Mouse (Mus musculus) right cerebral cortex, postnatal 4 days (tissue): ENCODE results near the gene Foxq1.

Experiments
- DNase-seq: peaks from one replicate; pipeline ENCODE4 v3.0.0-alpha.2; 2022

Foxq1 gene

GRCm38 (mm10) chr13:31555834-31556233 is at the start of gene Foxq1:
TSS of gene Foxq1 (plus strand) at chr13:31556134.
- DNase-seq: no peak

- DNase-seq: no peak
Measured at GRCm38 (mm10) chr13:31506494-31507167, 49.3 kb upstream of the Foxq1 start.

DNA sequence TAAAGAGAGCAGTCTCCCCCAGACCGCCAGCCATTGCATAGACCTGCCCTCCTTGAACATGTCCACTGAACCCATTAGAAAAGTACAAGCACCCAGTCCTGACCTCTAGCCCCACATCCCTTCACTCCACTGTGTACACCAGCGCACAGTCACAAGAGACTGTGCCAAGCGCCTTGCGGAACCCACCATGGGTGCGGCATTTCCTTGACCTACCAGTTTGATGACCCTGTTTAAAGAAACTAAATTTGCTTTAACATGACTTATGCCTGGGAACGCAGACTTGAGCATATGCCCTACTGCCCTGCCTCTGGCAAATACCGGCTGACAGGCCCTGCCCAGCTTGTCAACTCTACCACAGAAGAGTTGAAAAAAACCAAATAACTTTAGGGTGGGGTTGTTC is 40.7 kb upstream of the Foxq1 start:
- DNase-seq: no peak

GRCm38 (mm10) chr13:31518411-31518886 is 37.5 kb upstream of the Foxq1 start:
- DNase-seq: peak; percentile 9

- DNase-seq: no peak
Measured at GRCm38 (mm10) chr13:31518971-31519370, 37.0 kb upstream of the Foxq1 start.

GRCm38 (mm10) chr13:31524976-31525375 is 31.0 kb upstream of the Foxq1 start:
- DNase-seq: no peak

DNA sequence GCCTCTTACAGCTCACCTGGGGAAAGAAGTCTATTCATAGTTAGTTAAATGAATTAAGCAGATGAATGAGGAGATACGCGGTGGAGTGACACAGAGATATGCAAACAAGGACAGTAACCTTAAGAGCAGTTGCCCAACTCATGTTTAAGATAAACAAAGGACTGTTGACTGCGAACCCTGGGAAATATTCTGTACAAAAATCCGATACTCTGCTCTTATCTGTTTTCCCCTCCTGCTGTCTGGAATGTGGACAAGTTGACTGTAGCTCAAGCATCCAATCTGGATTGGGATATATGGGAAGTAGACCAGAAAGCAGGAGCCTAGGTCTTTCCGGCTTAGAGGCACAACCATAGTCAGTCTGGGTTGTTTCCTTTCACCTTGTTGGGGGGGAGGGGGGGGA is 24.7 kb upstream of the Foxq1 start:
- DNase-seq: no peak

- no peak for DNase-seq
Measured at GRCm38 (mm10) chr13:31531651-31532061, 24.3 kb upstream of the Foxq1 start.

GRCm38 (mm10) chr13:31534726-31535125 is 21.2 kb upstream of the Foxq1 start:
- no peak for DNase-seq

GRCm38 (mm10) chr13:31543021-31543420 is 12.9 kb upstream of the Foxq1 start:
- no peak for DNase-seq

DNA sequence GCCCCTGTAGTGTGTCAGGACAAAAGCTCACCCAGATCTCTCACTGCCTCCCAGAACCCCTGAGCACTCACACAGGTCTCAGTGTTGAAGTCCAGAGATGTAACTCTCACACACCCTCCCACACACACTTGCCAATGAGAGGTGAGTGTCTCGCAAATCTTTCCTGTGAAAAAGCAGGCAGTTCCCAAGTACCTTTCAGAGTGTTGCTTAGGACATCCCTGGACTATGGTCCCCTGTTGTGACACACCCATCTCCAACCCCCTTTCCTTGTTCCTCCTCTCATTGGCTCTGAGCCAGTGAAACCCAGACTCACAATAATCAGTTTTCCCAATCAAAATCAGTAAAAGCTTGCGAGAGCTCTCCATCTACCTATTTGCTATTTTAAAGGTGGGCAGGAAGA is 9.2 kb upstream of the Foxq1 start:
- no peak for DNase-seq

- DNase-seq: no peak
Measured at GRCm38 (mm10) chr13:31547204-31547603, 8.7 kb upstream of the Foxq1 start.

DNA sequence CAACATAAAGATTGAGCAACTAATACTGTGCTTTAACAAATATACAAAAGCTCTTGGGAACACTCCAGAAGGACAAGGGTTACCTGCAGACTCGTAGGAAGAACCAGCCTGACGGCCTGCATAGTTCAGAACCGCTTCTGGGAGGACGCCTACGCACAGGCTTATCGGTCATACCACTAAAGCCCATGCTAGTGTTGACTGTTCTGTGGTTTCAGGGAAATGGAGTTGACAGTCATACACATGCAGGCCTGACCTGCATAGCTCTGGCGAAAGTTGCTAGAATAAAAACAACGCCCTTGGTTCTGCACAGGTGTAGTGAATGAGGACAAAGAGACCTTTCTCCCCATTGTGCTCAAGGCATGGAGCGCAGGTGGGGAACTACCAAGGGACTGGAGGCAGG is 8.3 kb upstream of the Foxq1 start:
- DNase-seq: no peak

DNA sequence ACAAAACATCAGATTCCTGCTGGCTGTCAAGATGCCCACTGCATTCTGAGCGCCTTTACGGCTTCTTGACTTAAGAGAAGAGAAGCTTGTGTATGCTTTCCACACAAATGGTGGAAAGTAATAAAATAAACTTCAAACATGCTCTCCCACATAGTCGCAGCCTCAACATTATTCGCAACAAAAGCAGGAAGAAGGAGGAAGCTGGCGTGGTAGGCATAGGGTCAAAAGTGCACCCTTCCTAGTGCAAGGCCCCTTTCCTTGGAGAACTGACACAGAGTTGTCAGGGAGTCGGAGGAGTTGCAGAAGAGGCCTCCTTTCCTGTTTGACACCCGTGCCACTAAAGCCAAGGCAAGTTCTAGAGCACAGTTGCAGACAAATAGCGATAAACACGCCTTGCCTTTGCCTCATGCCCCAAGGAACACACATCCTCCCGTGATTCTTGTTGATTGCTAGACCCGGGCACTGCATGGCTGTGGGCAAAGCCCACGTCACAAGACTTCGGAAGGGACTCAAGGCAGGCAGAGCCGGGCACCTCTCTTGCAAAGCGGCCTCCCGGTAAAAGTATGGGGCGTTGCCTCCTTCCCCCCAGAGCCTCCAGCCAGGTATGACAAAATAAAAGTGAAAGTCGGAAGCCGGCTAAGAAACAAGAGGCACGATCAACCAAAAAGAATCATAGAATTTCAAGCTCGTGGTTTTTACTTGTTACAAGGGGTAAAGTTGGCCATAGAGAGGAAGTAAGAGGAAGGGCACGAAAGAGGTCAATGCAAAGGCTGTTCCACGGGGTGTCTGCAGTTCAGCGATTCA is 1.2 kb downstream of the Foxq1 start:
- DNase-seq: no peak

- DNase-seq: peak; percentile 11
Measured at GRCm38 (mm10) chr13:31557768-31558520, 2.0 kb downstream of the Foxq1 start.

- peak; percentile 29 for DNase-seq
Measured at GRCm38 (mm10) chr13:31558521-31559418, 2.8 kb downstream of the Foxq1 start, which contains the start of gene A530084C06Rik. TSS of gene A530084C06Rik (minus strand) at chr13:31559333.

- DNase-seq: peak; percentile 34
Measured at GRCm38 (mm10) chr13:31559419-31560144, 3.6 kb downstream of the Foxq1 start.

DNA sequence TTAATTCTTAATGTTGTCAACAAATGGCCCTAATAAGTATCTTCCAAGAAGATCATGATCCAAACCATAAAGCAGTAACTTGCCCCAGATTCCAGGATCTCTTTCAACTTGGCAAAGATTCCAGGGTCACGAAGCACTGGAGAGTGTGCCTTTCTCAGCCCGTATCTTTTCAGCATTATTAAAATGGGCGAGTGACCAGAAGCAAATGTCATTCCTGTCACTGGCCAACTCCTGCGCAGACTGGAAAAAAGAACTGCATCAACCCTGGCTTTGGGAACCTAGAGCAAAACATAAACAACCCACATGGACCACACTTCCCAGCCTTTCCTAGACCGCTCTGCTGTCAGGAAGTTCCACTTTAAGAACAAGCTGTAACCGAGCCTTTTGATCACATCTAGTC is 8.5 kb downstream of the Foxq1 start:
- DNase-seq: no peak

DNA sequence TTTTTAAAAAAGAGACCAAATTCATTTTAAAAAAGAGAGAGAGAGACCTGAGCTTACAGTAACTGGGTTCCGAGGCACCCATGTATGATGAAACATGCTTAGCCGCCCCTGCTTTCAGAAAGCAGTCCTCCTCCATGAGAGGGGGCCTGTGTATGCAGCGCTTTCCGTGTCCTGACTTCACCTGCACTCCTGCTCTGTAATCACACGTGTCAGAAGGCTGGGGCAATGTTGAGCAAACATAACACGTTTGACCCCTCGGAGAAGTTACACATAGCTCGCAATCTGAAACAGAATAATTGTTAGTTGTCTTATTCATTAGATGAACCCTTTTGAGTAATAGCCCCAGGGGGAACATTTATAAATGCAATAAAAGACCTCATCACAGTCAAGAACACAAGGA is 11.2 kb downstream of the Foxq1 start:
- no peak for DNase-seq

GRCm38 (mm10) chr13:31567617-31568294 is 11.8 kb downstream of the Foxq1 start:
- DNase-seq: no peak
